Mouse (Mus musculus): ENCODE data around the gene Tbpl2.

DNA sequence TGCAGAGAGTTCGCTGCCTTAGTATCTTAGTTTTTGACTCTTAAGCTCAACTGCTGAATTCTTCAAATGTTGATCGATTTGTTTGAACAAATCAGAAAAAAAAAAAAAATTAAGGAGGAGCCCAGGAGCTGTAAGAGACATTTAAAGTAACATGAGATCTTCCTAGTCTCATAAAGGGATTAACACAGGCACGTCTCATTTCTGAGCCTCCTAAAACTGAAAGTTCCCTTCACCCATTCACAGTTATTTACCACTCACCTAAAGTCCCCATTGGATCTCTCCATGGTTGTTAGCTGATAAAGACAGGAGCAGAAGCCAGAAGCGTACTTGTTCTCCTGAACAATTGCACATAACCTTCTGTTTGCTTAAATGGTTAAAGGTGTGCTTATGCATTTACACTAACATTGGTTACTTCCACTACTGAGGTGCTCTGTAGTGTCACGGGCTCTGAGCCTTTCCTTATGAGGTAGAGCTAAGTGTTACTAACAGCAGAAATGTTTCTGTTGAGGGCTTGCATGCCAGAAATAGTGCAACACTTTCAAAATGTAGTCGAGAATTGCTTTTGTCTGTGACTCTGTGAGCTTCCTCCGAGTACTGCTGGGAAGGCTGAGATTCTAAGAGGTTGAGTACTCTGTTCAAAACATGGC lies 46.9 kb downstream of the Tbpl2 start, which contains the start of gene Hnmt:
- TF ChIP-seq GATA1 (IDR thresholded peaks at IDR 0.05; ENCODE audit: low read length) = no peak
- no peak for TF ChIP-seq TAL1 (IDR thresholded peaks at IDR 0.05; ENCODE audit: low read length)
